Mouse (Mus musculus) adrenal gland, adult 2 months (tissue): ENCODE data around the gene Tomm70a. TPM values are rescaled to one million over a fixed set of nuclear protein-coding genes. Genes with fewer than 3 reads are reported as not detected.
"Not testable (repeated sequence)": the region's sequence is repeated elsewhere in the genome, so short reads cannot be mapped to it uniquely, and the experiment has no call there.

Source experiments
- DNase-seq: peaks from one replicate; pipeline ENCODE4 v3.0.0; 2021
- polyA plus RNA-seq: library from polyadenylated mRNA; depleted of rRNA; stranded (reverse); fragments of >200 nt; gene quantifications from 2 replicates; pipeline ENCODE4 v1.2.3, GENCODE M21; 2012
- total RNA-seq, 2 experiments: library from RNA; stranded (reverse); gene quantifications; 2 replicates each; pipeline ENCODE4 v1.2.3; 2021

The Tomm70a gene
- total and polyA plus RNA-seq, 3 experiments: 15.5 to 54.5 (median 49.6) TPM

- DNase-seq: peak; percentile 76
These were observed 23.2 kb downstream of the Tomm70a start for GRCm38 (mm10) chr16:57144741-57145140.

- DNase-seq: no peak
These were observed 29.9 kb downstream of the Tomm70a start for GRCm38 (mm10) chr16:57151437-57151836.

- DNase-seq: no peak
These were observed 34.4 kb downstream of the Tomm70a start for GRCm38 (mm10) chr16:57155899-57156298.

GRCm38 (mm10) chr16:57157076-57157475 lies 35.6 kb downstream of the Tomm70a start:
- no peak for DNase-seq

- no peak for DNase-seq
These were observed 36.2 kb downstream of the Tomm70a start for GRCm38 (mm10) chr16:57157728-57158127.

GRCm38 (mm10) chr16:57159835-57160234 lies 38.3 kb downstream of the Tomm70a start:
- DNase-seq: no peak

GRCm38 (mm10) chr16:57162841-57163240 lies 41.3 kb downstream of the Tomm70a start:
- no peak for DNase-seq

GRCm38 (mm10) chr16:57163694-57164093 lies 42.2 kb downstream of the Tomm70a start:
- DNase-seq: no peak

GRCm38 (mm10) chr16:57165157-57165556 lies 43.7 kb downstream of the Tomm70a start:
- DNase-seq: no peak

GRCm38 (mm10) chr16:57166086-57166485 lies 44.6 kb downstream of the Tomm70a start:
- DNase-seq: no peak

GRCm38 (mm10) chr16:57166611-57167513 lies 45.4 kb downstream of the Tomm70a start, which contains the start of gene Nit2:
TSS of gene Nit2 (minus strand) at chr16:57167341.
- peak; percentile 98 for DNase-seq

- DNase-seq: no peak
These were observed 46.0 kb downstream of the Tomm70a start for GRCm38 (mm10) chr16:57167514-57167912.

- DNase-seq: no peak
These were observed 46.7 kb downstream of the Tomm70a start for GRCm38 (mm10) chr16:57168236-57168635.

- DNase-seq: no peak
These were observed 49.7 kb downstream of the Tomm70a start for GRCm38 (mm10) chr16:57171161-57171560.

GRCm38 (mm10) chr16:57171570-57171969 lies 50.1 kb downstream of the Tomm70a start:
- no peak for DNase-seq

- DNase-seq: not testable (repeated sequence)
These were observed 53.0 kb downstream of the Tomm70a start for GRCm38 (mm10) chr16:57174480-57174879.

GRCm38 (mm10) chr16:57175751-57176150 lies 54.2 kb downstream of the Tomm70a start:
- DNase-seq: no peak

GRCm38 (mm10) chr16:57176276-57176675 lies 54.8 kb downstream of the Tomm70a start:
- no peak for DNase-seq

GRCm38 (mm10) chr16:57177254-57177653 lies 55.8 kb downstream of the Tomm70a start:
- DNase-seq: no peak

- no peak for DNase-seq
These were observed 56.2 kb downstream of the Tomm70a start for GRCm38 (mm10) chr16:57177664-57178063.

- DNase-seq: peak; percentile 24
These were observed 59.7 kb downstream of the Tomm70a start for GRCm38 (mm10) chr16:57181180-57181579.

GRCm38 (mm10) chr16:57182037-57182436 lies 60.5 kb downstream of the Tomm70a start:
- DNase-seq: no peak

- no peak for DNase-seq
These were observed 65.1 kb downstream of the Tomm70a start for GRCm38 (mm10) chr16:57186618-57187017.

- no peak for DNase-seq
These were observed 68.0 kb downstream of the Tomm70a start for GRCm38 (mm10) chr16:57189493-57189892.
